Mouse (Mus musculus): Measurements from ENCODE around the gene Cct7.

DNA sequence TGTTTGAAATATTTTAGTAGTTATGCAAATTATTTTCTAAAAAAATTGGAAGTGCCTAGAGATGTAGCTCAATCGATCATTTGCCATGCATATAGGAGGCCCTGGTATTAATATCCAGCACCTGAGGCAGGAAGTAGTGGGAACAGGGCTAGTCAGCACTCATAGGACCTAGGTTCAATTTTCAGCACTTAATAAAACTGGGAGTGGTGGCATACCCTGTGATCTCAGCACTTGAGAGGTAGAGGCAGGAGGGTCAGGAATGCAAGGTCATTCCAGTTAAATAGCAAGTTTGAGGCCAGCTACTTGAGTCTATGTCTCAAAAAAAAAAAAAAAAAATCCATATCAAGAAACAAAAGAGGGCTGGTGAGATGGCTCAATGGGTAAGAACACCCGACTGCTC, 32.2 kb upstream of the Cct7 start:
- TF ChIP-seq CTCF (IDR thresholded peaks at IDR 0.05; ENCODE audit: borderline replicate concordance, insufficient read depth, low read length) (no peak), POLR2A (IDR thresholded peaks at IDR 0.05; ENCODE audit: low read depth, low read length) (no peak)
